Mouse (Mus musculus): ENCODE data around the gene Trp53i13.
A peak's percentile ranks its signal among the peaks of the same experiment; 100 is the strongest.

GRCm38 (mm10) chr11:77467784-77468183 is 48.0 kb downstream of the Trp53i13 start:
- no peak for TF ChIP-seq POLR2A (IDR thresholded peaks at IDR 0.05; ENCODE audit: control insufficient read depth, extremely low read depth, insufficient read depth, low read length, poor library complexity)
- peak; percentile 95 for TF ChIP-seq CTCF (IDR thresholded peaks at IDR 0.05; ENCODE audit: borderline replicate concordance, control insufficient read depth, extremely low read depth, insufficient read depth, low read length, poor library complexity)

Measured in thymus, adult 2 months (tissue).